Mouse (Mus musculus) olfactory bulb, adult 2 months (tissue): ENCODE measurements around the gene Mettl27.

Experiments used
- CTCF ChIP-seq: fragments of 200-500 bp; IDR thresholded peaks from 2 replicates; pipeline ENCODE4 v1.5.1; 2012; ENCODE audit warnings: low read depth, mild to moderate bottlenecking, low read length, moderate library complexity; ENCODE audit not compliant: insufficient read depth
- POLR2A ChIP-seq: fragments of 200-500 bp; IDR thresholded peaks from 2 replicates; pipeline ENCODE4 v1.6.1; 2012; ENCODE audit warnings: mild to moderate bottlenecking, low read depth, low read length, moderate library complexity; ENCODE audit not compliant: insufficient read depth

DNA sequence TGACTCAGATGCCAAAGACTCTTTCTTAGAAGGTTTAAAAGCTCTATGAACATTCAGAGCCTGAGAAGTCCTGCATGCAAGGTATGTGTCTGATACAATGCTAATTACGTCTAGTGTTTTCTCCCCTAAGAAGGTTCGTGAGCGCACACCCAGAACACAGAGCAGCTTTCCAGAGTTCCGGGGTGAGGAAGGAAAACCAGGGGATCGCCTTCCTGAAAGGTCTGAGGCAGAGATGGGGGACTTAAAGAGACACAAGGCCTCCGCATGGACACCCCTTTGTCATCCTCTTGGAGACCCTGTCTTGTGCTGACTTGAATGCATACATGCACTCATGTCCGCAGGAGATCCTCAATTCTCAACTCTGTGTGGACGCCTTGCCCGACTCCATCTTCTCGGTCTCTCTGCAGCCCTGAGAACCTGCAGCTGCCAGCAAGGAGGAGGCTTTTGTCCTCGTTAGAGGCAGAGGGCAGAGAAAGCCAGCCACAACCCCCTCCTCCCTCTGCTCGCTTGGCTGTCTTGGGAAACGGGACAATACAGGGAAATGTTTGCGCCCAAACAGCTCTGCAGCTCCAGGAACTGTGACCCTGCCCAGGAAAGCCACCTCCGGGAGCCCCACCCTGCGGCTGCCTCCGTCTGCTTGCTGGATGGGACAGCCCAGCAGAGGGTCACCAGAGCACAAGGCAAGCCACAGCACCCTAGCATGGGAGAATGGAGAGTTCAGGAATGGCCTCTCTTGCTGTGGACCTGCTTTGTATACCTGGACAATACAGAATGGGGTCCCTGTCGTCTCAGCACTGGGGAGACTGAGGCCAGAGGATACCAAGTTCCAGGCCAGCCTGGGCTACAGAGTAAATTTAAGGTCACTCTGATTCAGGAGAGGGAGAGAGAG lies 44.5 kb upstream of the Mettl27 start:
- no peak for TF ChIP-seq POLR2A
- no peak for TF ChIP-seq CTCF
